ENCODE assay signal across 14 mouse cellular contexts in the genomic region with DNA sequence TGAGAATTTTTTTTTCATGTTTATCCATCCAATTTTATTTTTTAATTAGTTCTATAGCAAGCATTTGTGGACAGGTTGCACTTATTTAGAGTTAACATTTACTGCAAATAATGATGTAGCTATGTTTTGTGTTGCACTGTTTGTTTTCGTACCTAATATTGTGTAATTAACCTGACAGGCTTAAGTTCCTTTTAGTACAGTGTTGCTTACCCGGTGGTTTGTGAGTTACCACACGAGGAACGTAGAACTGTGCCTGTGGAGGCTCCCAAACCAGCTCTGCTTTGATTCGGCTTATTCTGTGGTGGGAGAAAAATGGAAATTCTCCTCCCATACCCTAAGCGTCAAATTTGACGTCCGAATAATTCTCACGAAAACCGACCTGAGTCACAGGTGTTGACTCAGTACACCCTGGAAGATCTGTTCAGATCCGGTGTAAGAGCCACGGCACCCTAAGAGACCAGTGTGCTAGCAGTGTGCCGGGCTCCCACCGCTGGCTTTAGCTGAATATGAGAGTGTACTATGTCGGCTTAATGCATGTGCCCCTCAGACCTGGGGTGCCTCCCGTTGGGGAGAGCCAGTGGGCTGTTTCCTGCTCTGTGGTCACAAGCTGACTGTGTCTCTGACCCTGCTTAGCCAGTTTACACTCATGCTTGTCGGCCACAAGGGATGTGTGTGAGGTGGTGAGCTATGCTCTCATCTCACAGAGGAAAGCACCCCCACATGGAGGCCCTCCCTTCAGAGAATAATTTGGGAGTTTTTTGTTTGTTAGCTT.
DNase-seq lines count a peak whose midpoint lies in the region; ATAC-seq lines count a peak whose summit lies in the region.
"Had no signal": no experiment of that assay in that cellular context is flagged by ENCODE, and none has a peak within 500 bp of the region (broad histone marks: within the 10 kb centered on the region; RNA-seq: fewer than 3 reads in every experiment).

No protein-coding gene starts in this region.

- no peak for DNase-seq in liver, embryonic 11.5 days (ENCODE audit: low spot score)
- peak; percentile 6 for DNase-seq in CD4-positive helper T cell, adult 2 months (ENCODE audit: low read depth, low spot score)
- peak; percentile 32 for DNase-seq in induced T-regulatory cell, adult 2 months (ENCODE audit: low read depth)
- no peak for DNase-seq in left cerebral cortex, postnatal 36 days (ENCODE audit: low spot score in 2 of 2)
- DNase-seq in cerebellum, postnatal 14 days, result no peak
- DNase-seq in gastrocnemius, postnatal 4 days (ENCODE audit: low spot score in 2 of 2), result no peak
- DNase-seq: cerebellum, adult 9-11 months; lung, postnatal 14 days had no signal

- ATAC-seq in liver, embryonic 12.5 days, result peak; percentile 51
- no peak for ATAC-seq in liver, embryonic 11.5 days (replicated peaks; ENCODE audit: low FRiP score)
- peak; percentile 32; the same call in 1 of the 2 replicates for ATAC-seq in monocyte, adult 5-6 weeks (replicated peaks; ENCODE audit: insufficient number of reproducible peaks, low FRiP score, low TSS enrichment, poor library complexity, severe bottlenecking)
- ATAC-seq: forebrain, embryonic 15.5 days had no signal

- no peaks in the 10 kb centered on the region for H3K9me3 ChIP-seq in liver, embryonic 12.5 days (replicated peaks)
- H3K9me3 ChIP-seq in liver, embryonic 11.5 days (ENCODE audit: control insufficient read depth, low read length), result no peaks in the 10 kb centered on the region
- H3K9me3 ChIP-seq: forebrain, embryonic 15.5 days; hindbrain, embryonic 10.5 days; kidney, embryonic 15.5 days had no signal

- H3K9ac ChIP-seq in liver, embryonic 12.5 days, result no peak overlapping the region
- no peak overlapping the region for H3K9ac ChIP-seq in liver, embryonic 11.5 days (ENCODE audit: low read depth, low read length)
- H3K9ac ChIP-seq: forebrain, embryonic 15.5 days; kidney, embryonic 15.5 days had no signal

- peaks cover 31% of the 10 kb centered on the region for H3K36me3 ChIP-seq in liver, embryonic 12.5 days
- peaks cover 2% of the 10 kb centered on the region; the same call in 1 of the 2 replicates for H3K36me3 ChIP-seq in liver, embryonic 11.5 days (ENCODE audit: control insufficient read depth, insufficient read depth, low read length)
- H3K36me3 ChIP-seq: forebrain, embryonic 15.5 days had no signal

- H3K4me3 ChIP-seq in liver, embryonic 12.5 days, result no peak overlapping the region
- no peak overlapping the region for H3K4me3 ChIP-seq in liver, embryonic 11.5 days (ENCODE audit: low read depth, low read length)
- H3K4me3 ChIP-seq: forebrain, embryonic 15.5 days; hindbrain, embryonic 10.5 days; kidney, embryonic 15.5 days had no signal

- no peaks in the 10 kb centered on the region for H3K27me3 ChIP-seq in liver, embryonic 12.5 days (replicated peaks)
- no peaks in the 10 kb centered on the region for H3K27me3 ChIP-seq in liver, embryonic 11.5 days (replicated peaks; ENCODE audit: control insufficient read depth, insufficient read depth, low read length)
- H3K27me3 ChIP-seq: CH12.LX; forebrain, embryonic 15.5 days; kidney, embryonic 15.5 days had no signal

- H3K4me1 ChIP-seq in liver, embryonic 12.5 days, result peaks cover 6% of the 10 kb centered on the region
- H3K4me1 ChIP-seq in liver, embryonic 11.5 days (replicated peaks; ENCODE audit: control insufficient read depth, insufficient read depth, low read length), result peaks cover 6% of the 10 kb centered on the region
- H3K4me1 ChIP-seq: forebrain, embryonic 15.5 days; hindbrain, embryonic 10.5 days; kidney, embryonic 15.5 days had no signal

- intact Hi-C loops in left cerebral cortex, postnatal 36 days (cut with DNase I), result no loop called here

- 59% methylated on average over 17 of the region's 17 CpGs for WGBS in liver, embryonic 12.5 days (ENCODE audit: insufficient replicate concordance)
- WGBS in liver, embryonic 11.5 days, result 68% methylated on average over 17 of the region's 17 CpGs

- H3K27ac ChIP-seq in liver, embryonic 12.5 days, result no peak overlapping the region
- no peak overlapping the region for H3K27ac ChIP-seq in liver, embryonic 11.5 days (ENCODE audit: low read depth, low read length)
- H3K27ac ChIP-seq: forebrain, embryonic 15.5 days; hindbrain, embryonic 10.5 days; kidney, embryonic 15.5 days had no signal

- no peak overlapping the region for H3K4me2 ChIP-seq in liver, embryonic 12.5 days
- H3K4me2 ChIP-seq in liver, embryonic 11.5 days, result no peak overlapping the region
- H3K4me2 ChIP-seq: forebrain, embryonic 15.5 days; kidney, embryonic 15.5 days had no signal

Comparison
In these comparisons a context has a peak if more than half of its experiments do, and no peak if none do; other contexts are left out.
1. DNase-seq: peak in CD4-positive helper T cell, adult 2 months (single experiment) and induced T-regulatory cell, adult 2 months (single experiment); none in liver, embryonic 11.5 days (single experiment), left cerebral cortex, postnatal 36 days (0 of 2), cerebellum, postnatal 14 days (0 of 2) and gastrocnemius, postnatal 4 days (0 of 2).